Mouse (Mus musculus): ENCODE measurements around the gene Zc3h12d.

Zc3h12d gene

GRCm38 (mm10) chr10:7869746-7870145 lies 37.5 kb downstream of the Zc3h12d start:
- in situ Hi-C loops (cut with MboI, MseI), result no loop called here

- in situ Hi-C loops (cut with MboI, MseI), result no loop called here
Measured at GRCm38 (mm10) chr10:7870571-7871315, 38.5 kb downstream of the Zc3h12d start.

GRCm38 (mm10) chr10:7871381-7872020 lies 39.2 kb downstream of the Zc3h12d start:
- in situ Hi-C loops (cut with MboI, MseI), result no loop called here

GRCm38 (mm10) chr10:7874194-7874593 lies 41.9 kb downstream of the Zc3h12d start:
- in situ Hi-C loops (cut with MboI, MseI), result no loop called here

- in situ Hi-C loops (cut with MboI, MseI), result loop anchor here (5.0 to 10.0 kb wide), 2 partner anchors 357 to 465 kb away; no protein-coding TSS in a partner anchor
Measured at GRCm38 (mm10) chr10:7880283-7880682, 48.0 kb downstream of the Zc3h12d start.

GRCm38 (mm10) chr10:7881971-7882370 lies 49.7 kb downstream of the Zc3h12d start:
- in situ Hi-C loops (cut with MboI, MseI), result loop anchor here (5.0 to 10.0 kb wide), 2 partner anchors 355 to 463 kb away; no protein-coding TSS in a partner anchor

- in situ Hi-C loops (cut with MboI, MseI), result loop anchor here (5.0 to 10.0 kb wide), 2 partner anchors 354 to 461 kb away; no protein-coding TSS in a partner anchor
Measured at GRCm38 (mm10) chr10:7883524-7883923, 51.3 kb downstream of the Zc3h12d start.

- in situ Hi-C loops (cut with MboI, MseI), result loop anchor here (10.0 kb wide), 1 partner anchor 456 kb away; no protein-coding TSS in a partner anchor
Measured at GRCm38 (mm10) chr10:7888256-7888868, 56.1 kb downstream of the Zc3h12d start.

GRCm38 (mm10) chr10:7900719-7901627 lies 68.7 kb downstream of the Zc3h12d start:
- in situ Hi-C loops (cut with MboI, MseI), result no loop called here

GRCm38 (mm10) chr10:7904157-7904556 lies 71.9 kb downstream of the Zc3h12d start:
- in situ Hi-C loops (cut with MboI, MseI), result no loop called here

GRCm38 (mm10) chr10:7907151-7907550 lies 74.9 kb downstream of the Zc3h12d start:
- in situ Hi-C loops (cut with MboI, MseI), result no loop called here

- in situ Hi-C loops (cut with MboI, MseI), result no loop called here
Measured at GRCm38 (mm10) chr10:7911268-7911667, 79.0 kb downstream of the Zc3h12d start.
